Mouse (Mus musculus) spleen, adult 12 weeks (tissue): ENCODE data around the gene Ppcs.

Source experiments
- DNase-seq: peaks from one replicate; pipeline ENCODE4 v3.0.0; 2022; ENCODE audit warnings: low spot score

The Ppcs gene

GRCm38 (mm10) chr4:119417894-119418293 is 4.3 kb downstream of the Ppcs start:
- no peak for DNase-seq

GRCm38 (mm10) chr4:119417270-119417669 is 5.0 kb downstream of the Ppcs start:
- DNase-seq: no peak

GRCm38 (mm10) chr4:119415072-119415753 is 7.0 kb downstream of the Ppcs start, which contains the start of gene Ccdc30:
Ccdc30 (minus strand) TSS chr4:119415521.
- peak; percentile 59 for DNase-seq

- DNase-seq: no peak
These were observed 9.4 kb downstream of the Ppcs start for GRCm38 (mm10) chr4:119412791-119413190.

GRCm38 (mm10) chr4:119411877-119412650 is 10.2 kb downstream of the Ppcs start:
- no peak for DNase-seq

- DNase-seq: no peak
These were observed 18.8 kb downstream of the Ppcs start for GRCm38 (mm10) chr4:119403431-119403830.

- no peak for DNase-seq
These were observed 21.3 kb downstream of the Ppcs start for GRCm38 (mm10) chr4:119400896-119401295.

GRCm38 (mm10) chr4:119398751-119399150 is 23.5 kb downstream of the Ppcs start:
- DNase-seq: no peak

- peak; percentile 53 for DNase-seq
These were observed 31.9 kb downstream of the Ppcs start for GRCm38 (mm10) chr4:119390369-119390768.

- no peak for DNase-seq
These were observed 33.0 kb downstream of the Ppcs start for GRCm38 (mm10) chr4:119389184-119389583.

GRCm38 (mm10) chr4:119381471-119382190 is 40.6 kb downstream of the Ppcs start:
- no peak for DNase-seq

GRCm38 (mm10) chr4:119369460-119369859 is 52.8 kb downstream of the Ppcs start:
- DNase-seq: no peak
